Mouse (Mus musculus) ES-Bruce4 (cell line): Measurements from ENCODE around the gene Acsl1.

Source experiments
- CTCF ChIP-seq: IDR thresholded peaks from one replicate; pipeline ENCODE4 v1.8.1; 2011; ENCODE audit warnings: low read depth, low read length
- EP300 ChIP-seq: IDR thresholded peaks from 2 replicates; pipeline ENCODE4 v1.6.1; 2011; ENCODE audit warnings: low read depth, low read length; ENCODE audit not compliant: insufficient read depth
- POLR2A ChIP-seq: IDR thresholded peaks from one replicate; pipeline ENCODE4 v1.8.1; 2011; ENCODE audit warnings: low read length; ENCODE audit not compliant: insufficient read depth

DNA sequence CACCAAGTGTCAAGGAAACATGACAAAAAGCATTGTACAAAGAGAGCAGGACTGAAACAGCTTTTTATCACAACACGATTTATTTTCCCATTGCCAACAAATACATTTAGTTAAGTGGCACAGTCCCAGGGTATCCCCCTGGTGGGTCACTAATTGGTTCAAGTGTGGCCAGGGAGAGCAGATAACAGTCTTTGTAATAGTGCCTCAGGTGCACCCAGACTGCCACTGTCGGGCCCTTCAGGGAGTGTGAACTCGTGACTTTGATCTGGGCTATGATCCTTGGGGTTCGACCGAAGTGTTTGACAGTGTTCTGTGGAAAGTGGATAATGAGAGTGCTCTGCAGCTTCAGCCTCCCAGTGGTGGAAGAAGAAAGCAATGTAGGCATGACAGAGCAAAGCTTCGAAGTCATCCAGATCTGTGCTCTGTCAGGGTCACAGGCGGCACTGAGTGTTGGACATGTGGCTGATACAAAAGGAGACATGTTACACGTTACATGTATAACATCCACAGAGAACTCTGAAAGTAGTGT is 21.1 kb upstream of the Acsl1 start:
- TF ChIP-seq POLR2A, result no peak
- no peak for TF ChIP-seq EP300
- TF ChIP-seq CTCF, result no peak
